Mouse (Mus musculus): ENCODE measurements around the gene Polr3h.

DNA sequence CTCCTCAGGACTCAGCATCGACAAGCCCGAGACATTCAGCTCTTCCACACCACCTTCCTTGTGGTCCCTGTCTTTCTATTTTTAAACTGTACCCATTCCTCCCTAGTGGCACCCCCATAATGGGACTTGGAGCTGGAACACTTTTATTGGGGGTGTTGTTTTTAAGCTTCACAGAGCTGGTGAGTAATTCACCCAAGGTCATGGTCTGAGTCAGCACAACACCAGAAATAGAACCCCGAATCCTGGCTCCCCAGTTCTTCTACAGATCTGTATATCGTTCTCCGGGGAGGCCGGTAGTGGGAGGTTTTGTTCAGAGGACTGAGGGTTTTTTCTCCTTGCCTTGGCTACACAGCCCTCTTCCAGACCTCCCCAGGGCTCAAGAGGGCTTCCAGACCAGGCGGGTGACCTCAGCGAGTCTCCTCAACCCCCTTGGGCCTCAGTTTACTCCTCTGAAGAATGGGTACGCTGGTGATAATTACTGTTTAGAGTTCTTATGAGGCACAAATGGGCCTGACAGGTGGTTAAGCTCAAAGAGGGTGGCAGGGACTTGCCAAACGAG, 13.2 kb upstream of the Polr3h start:
- TF ChIP-seq CTCF (IDR thresholded peaks at IDR 0.05; ENCODE audit: control insufficient read depth, insufficient read depth, low read length) (no peak), POLR2A (IDR thresholded peaks at IDR 0.05; ENCODE audit: borderline replicate concordance, control insufficient read depth, low read depth, low read length) (no peak)
